Mouse (Mus musculus): ENCODE data around the gene Spata2l.
A peak's percentile ranks its signal among the peaks of the same experiment; 100 is the strongest.
"Not testable (repeated sequence)": the region's sequence is repeated elsewhere in the genome, so short reads cannot be mapped to it uniquely, and the experiment has no call there.

The Spata2l gene

GRCm38 (mm10) chr8:123235520-123236497 is at the start of gene Spata2l:
Spata2l (minus strand) TSS chr8:123236233.
- peak; percentile 97 for DNase-seq

- DNase-seq, result no peak
Observed at GRCm38 (mm10) chr8:123284493-123284892, 48.5 kb upstream of the Spata2l start.

GRCm38 (mm10) chr8:123283991-123284390 is 48.0 kb upstream of the Spata2l start:
- DNase-seq, result no peak

- not testable (repeated sequence) for DNase-seq
Observed at GRCm38 (mm10) chr8:123282994-123283393, 47.0 kb upstream of the Spata2l start.

GRCm38 (mm10) chr8:123280302-123281094 is 44.5 kb upstream of the Spata2l start:
- DNase-seq, result no peak

- DNase-seq, result no peak
Observed at GRCm38 (mm10) chr8:123279828-123280227, 43.8 kb upstream of the Spata2l start.

- no peak for DNase-seq
Observed at GRCm38 (mm10) chr8:123278445-123278844, 42.4 kb upstream of the Spata2l start.

GRCm38 (mm10) chr8:123275096-123275495 is 39.1 kb upstream of the Spata2l start:
- no peak for DNase-seq

- no peak for DNase-seq
Observed at GRCm38 (mm10) chr8:123274447-123274846, 38.4 kb upstream of the Spata2l start.

- DNase-seq, result no peak
Observed at GRCm38 (mm10) chr8:123271901-123272300, 35.9 kb upstream of the Spata2l start.

- no peak for DNase-seq
Observed at GRCm38 (mm10) chr8:123271147-123271546, 35.1 kb upstream of the Spata2l start.

GRCm38 (mm10) chr8:123267926-123268656 is 32.1 kb upstream of the Spata2l start:
- DNase-seq, result no peak

GRCm38 (mm10) chr8:123257593-123257992 is 21.6 kb upstream of the Spata2l start:
- DNase-seq, result not testable (repeated sequence)

- DNase-seq, result no peak
Observed at GRCm38 (mm10) chr8:123257114-123257513, 21.1 kb upstream of the Spata2l start.

- DNase-seq, result no peak
Observed at GRCm38 (mm10) chr8:123255170-123255569, 19.1 kb upstream of the Spata2l start.

GRCm38 (mm10) chr8:123254099-123254885 is 18.3 kb upstream of the Spata2l start, which contains the start of the genes Zfp276 and Vps9d1:
Zfp276 (plus strand) TSS chr8:123254195.
Vps9d1 (minus strand) TSS chr8:123254348.
- peak; percentile 88 for DNase-seq

- DNase-seq, result no peak
Observed at GRCm38 (mm10) chr8:123253451-123254098, 17.5 kb upstream of the Spata2l start.

GRCm38 (mm10) chr8:123252925-123253324 is 16.9 kb upstream of the Spata2l start:
- DNase-seq, result no peak

GRCm38 (mm10) chr8:123250940-123251339 is 14.9 kb upstream of the Spata2l start:
- DNase-seq, result no peak

- DNase-seq, result no peak
Observed at GRCm38 (mm10) chr8:123248596-123248995, 12.6 kb upstream of the Spata2l start.

- no peak for DNase-seq
Observed at GRCm38 (mm10) chr8:123247748-123248147, 11.7 kb upstream of the Spata2l start.

All from thymus, postnatal 25 days (tissue).